Mouse (Mus musculus) ES-E14 (cell line): ENCODE results near the gene Sh3pxd2b. TPM values are rescaled to one million over a fixed set of nuclear protein-coding genes. Genes with fewer than 3 reads are reported as not detected.

Experiments
- DNase-seq: peaks from one replicate; pipeline ENCODE4 v3.0.0-alpha.2; 2013; ENCODE audit warnings: low read depth, low spot score
- H3K27ac ChIP-seq: 2 replicates; pipeline ENCODE4 v1.5.1; 2012; ENCODE audit warnings: low read depth, mild to moderate bottlenecking, low read length, moderate library complexity, mixed read lengths; ENCODE audit not compliant: poor library complexity, insufficient read depth, severe bottlenecking
- H3K36me3 ChIP-seq: 2 replicates; pipeline ENCODE4 v1.6.1; 2012; ENCODE audit warnings: mild to moderate bottlenecking, low read length, moderate library complexity, mixed read lengths; ENCODE audit not compliant: control insufficient read depth, poor library complexity, insufficient read depth, severe bottlenecking
- H3K4me1 ChIP-seq, 2 experiments: fragments of 150-350 bp in 1 of 2; sonication (generic) in 1 of 2; 2 replicates each; pipeline ENCODE4 v1.6.1; 2012; ENCODE audit warnings: low read length in 2 of 2, mild to moderate bottlenecking in 1 of 2, mixed read lengths in 1 of 2; ENCODE audit not compliant: control insufficient read depth in 2 of 2, insufficient read depth in 2 of 2, poor library complexity in 1 of 2
- H3K4me3 ChIP-seq, 2 experiments: fragments of 150-350 bp in 1 of 2; sonication (generic) in 1 of 2; 2 replicates each; pipeline ENCODE4 v1.5.1; 2012; ENCODE audit warnings: low read length in 2 of 2, low read depth in 1 of 2, mild to moderate bottlenecking in 1 of 2, mixed read lengths in 1 of 2; ENCODE audit not compliant: insufficient read depth in 1 of 2, poor library complexity in 1 of 2, severe bottlenecking in 1 of 2
- H3K9ac ChIP-seq: 2 replicates; pipeline ENCODE4 v1.6.1; 2012; ENCODE audit warnings: low read depth, mild to moderate bottlenecking, low read length, mixed read lengths; ENCODE audit not compliant: poor library complexity, insufficient read depth, severe bottlenecking
- H3K9me3 ChIP-seq: fragments of 150-350 bp; sonication (generic); 2 replicates; pipeline ENCODE4 v1.6.1; 2012; ENCODE audit warnings: low read depth, mild to moderate bottlenecking, low read length; ENCODE audit not compliant: control insufficient read depth, insufficient read depth
- CHD2 ChIP-seq: IDR thresholded peaks from 2 replicates; pipeline ENCODE4 v1.6.1; 2014; ENCODE audit warnings: mild to moderate bottlenecking, low read depth, low read length, inconsistent platforms
- HCFC1 ChIP-seq: IDR thresholded peaks from 2 replicates; pipeline ENCODE4 v1.6.1; 2012; ENCODE audit warnings: low read length, inconsistent platforms, borderline replicate concordance; ENCODE audit not compliant: insufficient read depth
- MAFK ChIP-seq: IDR thresholded peaks from 2 replicates; pipeline ENCODE4 v1.6.1; 2014; ENCODE audit warnings: mild to moderate bottlenecking, low read depth, low read length, inconsistent platforms; ENCODE audit not compliant: insufficient read depth
- ZC3H11A ChIP-seq: IDR thresholded peaks from 2 replicates; pipeline ENCODE4 v1.6.1; 2012; ENCODE audit warnings: low read depth, mild to moderate bottlenecking, inconsistent platforms, low read length, borderline replicate concordance
- ZNF384 ChIP-seq: IDR thresholded peaks from 2 replicates; pipeline ENCODE4 v1.6.1; 2012; ENCODE audit warnings: low read depth, low read length, inconsistent platforms
- in situ Hi-C, 2 experiments: fragments of 600-800 bp; cut with MboI; formaldehyde crosslinking; loops; one replicate each; pipeline ENCODE4 v1.15.1; 2025; ENCODE audit warnings: low sequenced_read_pairs in 2 of 2, inconsistent platforms in 1 of 2; ENCODE audit not compliant: unreplicated experiment in 2 of 2
- total RNA-seq: library from RNA; depleted of rRNA; stranded (reverse); fragments of 300-350 nt; gene quantifications from 2 replicates; pipeline ENCODE4 v1.2.3, GENCODE M21; 2012

Gene Sh3pxd2b
- total RNA-seq, 1 experiment: 6.8 TPM

GRCm38 (mm10) chr11:32374027-32374589 is 26.5 kb downstream of the Sh3pxd2b start:
- TF ChIP-seq MAFK (no peak), ZC3H11A (no peak), HCFC1 (no peak), ZNF384 (no peak), CHD2 (no peak)
- Histone ChIP-seq H3K36me3 (no peaks in the 10 kb centered on the region), H3K27ac (no peak overlapping the region), H3K4me3 (no peak overlapping the region), H3K9me3 (no peaks in the 10 kb centered on the region), H3K9ac (no peak overlapping the region), H3K4me1 (no peaks in the 10 kb centered on the region)
- in situ Hi-C loops: no loop called here
- DNase-seq: no peak

- no peaks in the 10 kb centered on the region for H3K4me1 ChIP-seq
- H3K36me3 ChIP-seq: no peaks in the 10 kb centered on the region
- H3K9ac ChIP-seq: no peak overlapping the region
- DNase-seq: no peak
- TF ChIP-seq HCFC1 (no peak), ZC3H11A (no peak), CHD2 (no peak), MAFK (no peak), ZNF384 (no peak)
- H3K9me3 ChIP-seq: no peaks in the 10 kb centered on the region
- no peak overlapping the region for H3K4me3 ChIP-seq
- no peak overlapping the region for H3K27ac ChIP-seq
- in situ Hi-C loops: no loop called here
Observed at GRCm38 (mm10) chr11:32375104-32375535, 27.5 kb downstream of the Sh3pxd2b start.

GRCm38 (mm10) chr11:32376086-32376485 is 28.5 kb downstream of the Sh3pxd2b start:
- Histone ChIP-seq H3K9ac (no peak overlapping the region), H3K4me3 (no peak overlapping the region), H3K9me3 (no peaks in the 10 kb centered on the region), H3K27ac (no peak overlapping the region), H3K4me1 (no peaks in the 10 kb centered on the region), H3K36me3 (no peaks in the 10 kb centered on the region)
- in situ Hi-C loops: no loop called here
- no peak for DNase-seq
- TF ChIP-seq ZNF384: no peak
- TF ChIP-seq CHD2: no peak
- no peak for TF ChIP-seq HCFC1
- TF ChIP-seq ZC3H11A: no peak
- TF ChIP-seq MAFK: no peak

GRCm38 (mm10) chr11:32379910-32380309 is 32.3 kb downstream of the Sh3pxd2b start:
- no peak for TF ChIP-seq ZC3H11A
- TF ChIP-seq MAFK: no peak
- TF ChIP-seq HCFC1: no peak
- TF ChIP-seq ZNF384: no peak
- TF ChIP-seq CHD2: no peak
- DNase-seq: no peak
- H3K4me3 ChIP-seq: no peak overlapping the region
- H3K9ac ChIP-seq: no peak overlapping the region
- H3K36me3 ChIP-seq: no peaks in the 10 kb centered on the region
- in situ Hi-C loops: no loop called here
- peaks cover 9 to 11% of the 10 kb centered on the region in 2 experiments for H3K4me1 ChIP-seq
- H3K27ac ChIP-seq: no peak overlapping the region
- H3K9me3 ChIP-seq: no peaks in the 10 kb centered on the region
